Mouse (Mus musculus) forebrain, embryonic 15.5 days (tissue): ENCODE data around the gene Spice1. TPM values are rescaled to one million over a fixed set of nuclear protein-coding genes. Genes with fewer than 3 reads are reported as not detected.

ENCODE experiments used
- ATAC-seq: fragments of 200-750 bp; cut with Nextera tagmentation; replicated peaks from 2 replicates; pipeline ENCODE4 v1.8.0; 2017; ENCODE audit warnings: mild to moderate bottlenecking, moderate TSS enrichment, moderate library complexity
- H3K27ac ChIP-seq: fragments of 300-500 bp; sonication (generic); replicated peaks from 2 replicates; pipeline ENCODE4 v1.5.1; 2015; ENCODE audit warnings: mild to moderate bottlenecking, inconsistent platforms
- H3K27me3 ChIP-seq: fragments of 300-500 bp; sonication (generic); 2 replicates; pipeline ENCODE4 v1.6.1; 2015; ENCODE audit warnings: inconsistent platforms
- H3K36me3 ChIP-seq: fragments of 300-500 bp; sonication (generic); 2 replicates; pipeline ENCODE4 v1.6.1; 2015; ENCODE audit warnings: mild to moderate bottlenecking, inconsistent platforms
- H3K4me1 ChIP-seq: fragments of 300-500 bp; sonication (generic); 2 replicates; pipeline ENCODE4 v1.6.1; 2015; ENCODE audit warnings: inconsistent platforms
- H3K4me2 ChIP-seq: fragments of 300-500 bp; sonication (generic); replicated peaks from 2 replicates; pipeline ENCODE4 v1.6.1; 2015; ENCODE audit warnings: mild to moderate bottlenecking, inconsistent platforms
- H3K4me3 ChIP-seq: fragments of 300-500 bp; sonication (generic); 2 replicates; pipeline ENCODE4 v1.5.1; 2015; ENCODE audit warnings: mild to moderate bottlenecking, inconsistent platforms
- H3K9ac ChIP-seq: fragments of 300-500 bp; sonication (generic); replicated peaks from 2 replicates; pipeline ENCODE4 v1.6.1; 2015; ENCODE audit warnings: mild to moderate bottlenecking, inconsistent platforms
- H3K9me3 ChIP-seq: fragments of 300-500 bp; sonication (generic); 2 replicates; pipeline ENCODE4 v1.6.1; 2016; ENCODE audit warnings: inconsistent platforms
- WGBS: fragments of 180-500 bp; shearing (Covaris S2); methylation state at CpG from one replicate; pipeline ENCODE4 v1.1.7; 2015; ENCODE audit warnings: mixed read lengths; 5-methylcytosine and 5-hydroxymethylcytosine counted together
- polyA plus RNA-seq: library from polyadenylated mRNA; unstranded; fragments of >200 nt; fragmentation: Nextera tagmentation; extraction: Ambion mirVana; gene quantifications from 2 replicates; pipeline ENCODE4 v1.2.1, GENCODE M21; 2015

The Spice1 gene
- polyA plus RNA-seq, 1 experiment from 2014 or later = 20.6 TPM

DNA sequence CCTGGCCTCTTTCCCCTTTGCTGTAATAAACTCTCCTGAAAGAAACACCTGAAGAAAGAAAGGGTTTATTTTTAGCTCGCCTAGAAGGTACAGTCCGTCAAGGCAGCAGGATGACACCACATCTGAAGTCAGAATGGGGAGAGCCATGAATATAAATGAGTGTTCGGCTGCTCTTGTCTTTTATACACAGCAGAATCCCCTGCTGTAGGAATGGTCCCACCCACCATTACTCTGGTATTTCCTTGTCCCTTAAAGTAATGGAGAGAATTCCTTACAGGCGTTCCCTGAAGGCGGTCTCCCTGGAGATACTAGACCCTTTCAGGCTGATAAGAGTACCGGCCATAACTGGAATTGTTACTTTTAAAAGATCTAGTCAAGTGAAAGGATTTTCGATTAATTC is 83.1 kb downstream of the Spice1 start:
- H3K9ac ChIP-seq = no peak overlapping the region
- H3K36me3 ChIP-seq = no peaks in the 10 kb centered on the region
- 0 out of 2 replicates have a peak overlapping the region, but pooled peaks have one; percentile 1 for H3K4me2 ChIP-seq
- ATAC-seq = peak; percentile 80
- 30% methylated on average over 7 of the region's 7 CpGs for WGBS
- H3K9me3 ChIP-seq = no peaks in the 10 kb centered on the region
- 0 out of 2 replicates have a peak overlapping the region, but pooled peaks have one; percentile 13 for H3K4me3 ChIP-seq
- H3K27me3 ChIP-seq = no peaks in the 10 kb centered on the region
- no peaks in the 10 kb centered on the region for H3K4me1 ChIP-seq
- H3K27ac ChIP-seq = no peak overlapping the region

DNA sequence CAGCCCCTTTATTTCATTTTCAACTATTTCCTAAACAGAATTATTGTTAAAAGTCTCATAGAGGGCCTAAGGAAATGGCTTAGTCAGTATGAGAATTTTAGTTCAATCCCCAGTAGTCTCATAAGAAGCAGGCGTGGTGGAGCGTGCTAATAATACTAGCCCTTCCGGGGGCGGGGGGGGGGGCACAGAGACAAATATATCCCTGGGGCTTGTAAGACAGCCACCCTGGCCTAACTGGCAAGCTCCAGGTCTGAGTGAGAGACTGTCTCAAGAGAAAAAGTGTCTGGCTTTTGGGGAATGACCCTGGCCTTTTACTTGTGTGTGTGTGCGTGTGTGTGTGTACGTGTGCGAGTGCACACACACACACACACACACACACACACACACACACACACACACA is 88.0 kb downstream of the Spice1 start:
- Histone ChIP-seq H3K9ac (no peak overlapping the region), H3K27me3 (no peaks in the 10 kb centered on the region), H3K4me2 (no peak overlapping the region), H3K4me1 (no peaks in the 10 kb centered on the region), H3K4me3 (no peak overlapping the region), H3K36me3 (no peaks in the 10 kb centered on the region), H3K9me3 (no peaks in the 10 kb centered on the region), H3K27ac (no peak overlapping the region)
- no peak for ATAC-seq
- WGBS = 86% methylated on average over 7 of the region's 7 CpGs

DNA sequence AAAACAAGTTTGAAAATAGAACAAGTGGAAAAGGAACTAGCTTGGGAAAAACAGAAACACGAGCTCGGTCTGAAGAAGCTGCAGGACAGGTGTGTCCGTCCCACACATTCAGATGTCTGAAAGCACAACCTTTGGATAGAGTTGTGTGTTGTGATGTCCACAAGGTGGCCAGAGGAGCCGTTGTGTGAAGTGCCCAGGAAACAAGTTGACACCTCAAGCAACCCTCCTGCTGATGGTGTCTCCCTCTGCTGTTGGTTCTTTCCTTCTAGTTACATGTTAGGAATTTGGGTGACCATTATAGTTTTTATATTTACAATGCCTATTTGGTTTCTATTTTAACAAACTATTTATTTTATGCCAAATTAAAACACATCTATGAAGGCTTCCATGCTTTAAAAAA is 88.6 kb downstream of the Spice1 start:
- Histone ChIP-seq H3K4me3 (no peak overlapping the region), H3K27ac (no peak overlapping the region), H3K36me3 (no peaks in the 10 kb centered on the region), H3K9ac (no peak overlapping the region), H3K4me2 (no peak overlapping the region), H3K27me3 (no peaks in the 10 kb centered on the region), H3K9me3 (no peaks in the 10 kb centered on the region), H3K4me1 (no peaks in the 10 kb centered on the region)
- 78% methylated on average over 4 of the region's 4 CpGs for WGBS
- no peak for ATAC-seq

Other genes with a start within 250 kb of the Spice1 start
- 91.2 and 107 TPM in 2 replicates for gene Atp6v1a, start 207.4 kb upstream of the Spice1 start, polyA plus RNA-seq
- 82.1 and 84.7 TPM in 2 replicates for gene Naa50, start 207.3 kb upstream of the Spice1 start, polyA plus RNA-seq
- 3.5 and 3.7 TPM in 2 replicates for gene Usf3, start 173.9 kb upstream of the Spice1 start, polyA plus RNA-seq
- 3.1 and 3.5 TPM in 2 replicates for gene Sidt1, start 13.9 kb upstream of the Spice1 start, polyA plus RNA-seq
- gene Cfap44, start 47.7 kb downstream of the Spice1 start, polyA plus RNA-seq = 2.1 and 2.4 TPM in 2 replicates
- 15.3 and 16.9 TPM in 2 replicates for gene Boc, start 211.8 kb downstream of the Spice1 start, polyA plus RNA-seq